22 mouse cellular contexts compared by ENCODE assay signal in the genomic region with DNA sequence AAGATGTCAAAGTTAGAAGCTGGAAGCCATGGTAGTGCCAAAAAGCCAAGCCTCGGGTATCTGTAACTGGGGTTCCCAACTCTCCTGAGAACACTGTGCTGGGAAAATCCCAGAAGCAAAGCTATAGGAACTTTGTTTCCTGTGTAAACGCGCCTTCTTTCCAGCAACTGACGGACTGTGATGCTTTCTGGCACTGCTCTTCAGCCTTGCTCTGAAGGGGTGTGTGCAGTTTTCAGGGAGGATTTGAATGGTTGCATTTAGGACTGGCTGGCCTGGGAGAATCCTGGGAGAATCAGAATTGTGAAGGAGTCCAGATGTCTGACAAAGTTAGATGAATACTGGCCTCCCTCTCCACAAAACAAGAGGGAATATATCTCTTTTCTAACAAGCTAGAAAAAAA. TPM values are rescaled to one million over a fixed set of nuclear protein-coding genes. Genes with fewer than 3 reads are reported as not detected.
A peak's percentile ranks its signal among the peaks of the same experiment; 100 is the strongest.
DNase-seq lines count a peak whose midpoint lies in the region; ATAC-seq and TF ChIP-seq lines count a peak whose summit lies in the region.
"Had no signal": no experiment of that assay in that cellular context is flagged by ENCODE, and none has a peak within 500 bp of the region (broad histone marks: within the 10 kb centered on the region; RNA-seq: fewer than 3 reads in every experiment).

No protein-coding gene starts in this region.

- TF ChIP-seq CTCF in lung, postnatal 0 days (IDR thresholded peaks at IDR 0.05), result no peak
- TF ChIP-seq CTCF in lung, adult 2 months (IDR thresholded peaks at IDR 0.05; ENCODE audit: insufficient read depth, low read length), result no peak

- no peak for TF ChIP-seq POLR2A in lung, adult 2 months (IDR thresholded peaks at IDR 0.05; ENCODE audit: borderline replicate concordance, extremely low read depth, low read depth, low read length)

- no peak overlapping the region for H3K4me3 ChIP-seq in heart, embryonic 16.5 days (ENCODE audit: low read length)
- H3K4me3 ChIP-seq in kidney, embryonic 15.5 days (replicated peaks), result no peak overlapping the region
- H3K4me3 ChIP-seq in lung, postnatal 0 days (ENCODE audit: low read depth, low read length), result no peak overlapping the region
- H3K4me3 ChIP-seq in lung, adult 2 months (replicated peaks; ENCODE audit: extremely low read depth, low read depth, low read length), result no peak overlapping the region
- H3K4me3 ChIP-seq in stomach, embryonic 15.5 days (replicated peaks), result no peak overlapping the region
- H3K4me3 ChIP-seq: embryonic facial prominence, embryonic 15.5 days; hindbrain, embryonic 12.5 days; neural tube, embryonic 15.5 days had no signal

- 59% methylated on average over 4 of the region's 4 CpGs for WGBS in heart, embryonic 16.5 days
- WGBS in kidney, embryonic 15.5 days, result 50% methylated on average over 4 of the region's 4 CpGs
- WGBS in lung, postnatal 0 days, result 42% methylated on average over 4 of the region's 4 CpGs
- WGBS in lung, adult 2 months, result 55% methylated on average over 4 of the region's 4 CpGs
- WGBS in stomach, embryonic 15.5 days, result 37% methylated on average over 4 of the region's 4 CpGs

- H3K9ac ChIP-seq in heart, embryonic 16.5 days (ENCODE audit: low read length), result no peak overlapping the region
- H3K9ac ChIP-seq in kidney, embryonic 15.5 days, result no peak overlapping the region
- H3K9ac ChIP-seq in lung, postnatal 0 days (replicated peaks; ENCODE audit: low read depth), result no peak overlapping the region
- no peak overlapping the region for H3K9ac ChIP-seq in stomach, embryonic 15.5 days
- H3K9ac ChIP-seq: embryonic facial prominence, embryonic 15.5 days; hindbrain, embryonic 12.5 days; neural tube, embryonic 15.5 days had no signal

- H3K4me2 ChIP-seq in heart, embryonic 16.5 days (ENCODE audit: low read depth, low read length), result no peak overlapping the region
- H3K4me2 ChIP-seq in kidney, embryonic 15.5 days, result no peak overlapping the region
- no peak overlapping the region for H3K4me2 ChIP-seq in lung, postnatal 0 days (replicated peaks; ENCODE audit: low read depth, low read length)
- H3K4me2 ChIP-seq in stomach, embryonic 15.5 days, result no peak overlapping the region
- H3K4me2 ChIP-seq: embryonic facial prominence, embryonic 15.5 days; heart, embryonic 11.5 days; hindbrain, embryonic 12.5 days; neural tube, embryonic 15.5 days had no signal

- H3K27ac ChIP-seq in heart, embryonic 16.5 days (ENCODE audit: low read length), result peak overlapping the region; percentile 5; the same call in 1 of the 2 replicates
- H3K27ac ChIP-seq in kidney, embryonic 15.5 days, result peak overlapping the region; percentile 75
- no peak overlapping the region for H3K27ac ChIP-seq in lung, postnatal 0 days (ENCODE audit: low read length)
- peak overlapping the region; percentile 33; the same call in 1 of the 2 replicates for H3K27ac ChIP-seq in stomach, embryonic 15.5 days
- H3K27ac ChIP-seq: embryonic facial prominence, embryonic 15.5 days; hindbrain, embryonic 12.5 days; neural tube, embryonic 15.5 days had no signal

- DNase-seq in heart, postnatal 25 days (ENCODE audit: low spot score), result no peak
- DNase-seq in kidney, postnatal 10 days, result no peak
- DNase-seq in lung, postnatal 0 days (ENCODE audit: low spot score), result peak; percentile 13
- DNase-seq in lung, adult 2 months, result no peak
- DNase-seq in thymus, postnatal 36 days, result no peak
- DNase-seq: adrenal gland, postnatal 25 days; cerebellum, adult 11 months; gastrocnemius, postnatal 25 days; lung, adult 18-20 months had no signal

- ATAC-seq in heart, embryonic 16.5 days (replicated peaks; ENCODE audit: extremely low read depth, insufficient read depth, low FRiP score), result no peak
- ATAC-seq in kidney, embryonic 15.5 days (replicated peaks; ENCODE audit: low FRiP score), result peak; percentile 53; the same call in 1 of the 2 replicates
- ATAC-seq in lung, postnatal 0 days, result peak; percentile 30; the same call in 1 of the 2 replicates
- ATAC-seq in stomach, embryonic 15.5 days (ENCODE audit: insufficient read depth, low FRiP score, low read depth), result peak; percentile 14; the same call in 1 of the 2 replicates
- ATAC-seq: forebrain, embryonic 16.5 days; midbrain, embryonic 16.5 days had no signal

- H3K4me1 ChIP-seq in heart, embryonic 16.5 days (ENCODE audit: control insufficient read depth, insufficient read depth, low read length), result no peaks in the 10 kb centered on the region
- peaks cover 15% of the 10 kb centered on the region for H3K4me1 ChIP-seq in kidney, embryonic 15.5 days
- no peaks in the 10 kb centered on the region; the same call in 1 of the 2 replicates for H3K4me1 ChIP-seq in lung, postnatal 0 days (ENCODE audit: insufficient read depth, low read depth, low read length)
- H3K4me1 ChIP-seq in lung, adult 2 months (ENCODE audit: control insufficient read depth, insufficient read depth, low read length), result no peaks in the 10 kb centered on the region; the same call in 1 of the 2 replicates
- peaks cover 4% of the 10 kb centered on the region; the same call in 1 of the 2 replicates for H3K4me1 ChIP-seq in stomach, embryonic 15.5 days
- H3K4me1 ChIP-seq: embryonic facial prominence, embryonic 15.5 days; hindbrain, embryonic 12.5 days; neural tube, embryonic 15.5 days had no signal

- H3K36me3 ChIP-seq in heart, embryonic 16.5 days (ENCODE audit: control insufficient read depth, insufficient read depth), result no peaks in the 10 kb centered on the region
- H3K36me3 ChIP-seq in kidney, embryonic 15.5 days, result no peaks in the 10 kb centered on the region
- H3K36me3 ChIP-seq in lung, postnatal 0 days (ENCODE audit: insufficient read depth, low read length), result no peaks in the 10 kb centered on the region
- H3K36me3 ChIP-seq in stomach, embryonic 15.5 days, result no peaks in the 10 kb centered on the region
- H3K36me3 ChIP-seq: embryonic facial prominence, embryonic 15.5 days; hindbrain, embryonic 12.5 days; neural tube, embryonic 15.5 days had no signal

- intact Hi-C loops in heart, postnatal 25 days (cut with DNase I), result no loop called here

- no peaks in the 10 kb centered on the region for H3K27me3 ChIP-seq in heart, embryonic 16.5 days (ENCODE audit: control insufficient read depth, insufficient read depth, low read length)
- H3K27me3 ChIP-seq in kidney, embryonic 15.5 days, result no peaks in the 10 kb centered on the region
- H3K27me3 ChIP-seq in lung, postnatal 0 days (replicated peaks; ENCODE audit: insufficient read depth, low read length), result no peaks in the 10 kb centered on the region
- no peaks in the 10 kb centered on the region for H3K27me3 ChIP-seq in stomach, embryonic 15.5 days (replicated peaks)
- H3K27me3 ChIP-seq: embryonic facial prominence, embryonic 15.5 days; hindbrain, embryonic 12.5 days; neural tube, embryonic 15.5 days had no signal

- TF ChIP-seq EP300 in lung, postnatal 0 days (IDR thresholded peaks at IDR 0.05), result no peak

- no peaks in the 10 kb centered on the region for H3K9me3 ChIP-seq in heart, embryonic 16.5 days (replicated peaks; ENCODE audit: control insufficient read depth, low read length)
- H3K9me3 ChIP-seq in kidney, embryonic 15.5 days (replicated peaks), result no peaks in the 10 kb centered on the region
- no peaks in the 10 kb centered on the region for H3K9me3 ChIP-seq in lung, postnatal 0 days (ENCODE audit: low read length)
- H3K9me3 ChIP-seq in stomach, embryonic 15.5 days, result no peaks in the 10 kb centered on the region
- H3K9me3 ChIP-seq: embryonic facial prominence, embryonic 15.5 days; hindbrain, embryonic 12.5 days; neural tube, embryonic 15.5 days had no signal

RNA-seq across cellular contexts. Expression of gene Gm21897, which starts 57.2 kb away (rescaled TPM):
- not detected in 2 replicates for polyA plus RNA-seq in heart, embryonic 16.5 days (2015; fragmentation: Nextera tagmentation; extraction: Ambion mirVana)
- not detected for total RNA-seq in heart, postnatal 25 days (2021)
- polyA plus RNA-seq in kidney, embryonic 15.5 days (2015; fragmentation: Nextera tagmentation; extraction: Ambion mirVana), result not detected in 2 replicates
- polyA plus RNA-seq in lung, postnatal 0 days (2015; fragmentation: Nextera tagmentation; extraction: Ambion mirVana), result not detected in 2 replicates
- polyA plus RNA-seq in lung, adult 2 months (2012; rRNA removed), result not detected in 2 replicates
- polyA plus RNA-seq in stomach, embryonic 15.5 days (2015; fragmentation: Nextera tagmentation; extraction: Ambion mirVana), result not detected in 2 replicates
- total RNA-seq: adrenal gland, postnatal 25 days; CH12.LX; gastrocnemius, postnatal 25 days; layer of hippocampus, postnatal 14 days; MEL had no signal
- polyA plus RNA-seq: embryonic facial prominence, embryonic 15.5 days; forebrain, embryonic 16.5 days; heart, embryonic 11.5 days; hindbrain, embryonic 12.5 days; liver, adult 2 months; midbrain, embryonic 16.5 days; neural tube, embryonic 15.5 days had no signal
